Mouse (Mus musculus): ENCODE results near the gene Lats1. TPM values are rescaled to one million over a fixed set of nuclear protein-coding genes. Genes with fewer than 3 reads are reported as not detected.

Gene Lats1
- total and polyA plus RNA-seq, 3 experiments, result 5.5 to 11.5 (median 10.8) TPM

GRCm38 (mm10) chr10:7662471-7663141 is 18.4 kb upstream of the Lats1 start:
- peaks cover 4% of the 10 kb centered on the region for H3K79me2 ChIP-seq (replicated peaks; ENCODE audit: control insufficient read depth, insufficient read depth, low read length)
- H3K4me3 ChIP-seq, result peak overlapping the region; percentile 94
- peak overlapping the region; percentile 79 for H3K9ac ChIP-seq (ENCODE audit: low read depth, low read length)
- intact Hi-C loops (cut with DNase I), result loop anchor here (2.0 to 10.0 kb wide), 2 partner anchors 18 to 122 kb away; partner anchors contain the start of genes Lats1 and Pcmt1
- no peaks in the 10 kb centered on the region for H3K27me3 ChIP-seq (ENCODE audit: control insufficient read depth, insufficient read depth, low read length)
- 0 out of 2 replicates have a peak, but pooled peaks cover 3% of the 10 kb centered on the region for H3K36me3 ChIP-seq (ENCODE audit: control insufficient read depth, insufficient read depth, low read length)
- WGBS, result 1% methylated on average over 44 of the region's 44 CpGs
- TF ChIP-seq CTCF (IDR thresholded peaks at IDR 0.05) (no peak), POLR2A (IDR thresholded peaks at IDR 0.05; ENCODE audit: insufficient read depth, low read depth, low read length) (no peak), EP300 (IDR thresholded peaks at IDR 0.05; ENCODE audit: insufficient read depth, low read depth, low read length) (no peak)
- peak overlapping the region; percentile 96 for H3K27ac ChIP-seq
- no peak for DNase-seq
- H3K4me1 ChIP-seq (ENCODE audit: control insufficient read depth, insufficient read depth, low read length), result peaks cover 3% of the 10 kb centered on the region

GRCm38 (mm10) chr10:7663159-7664026 is 17.6 kb upstream of the Lats1 start:
- peaks cover 3% of the 10 kb centered on the region; the same call in 1 of the 2 replicates for H3K36me3 ChIP-seq (ENCODE audit: control insufficient read depth, insufficient read depth, low read length)
- intact Hi-C loops (cut with DNase I), result loop anchor here (2.0 to 10.0 kb wide), 2 partner anchors 17 to 121 kb away; partner anchors contain the start of genes Lats1 and Pcmt1
- no peaks in the 10 kb centered on the region for H3K27me3 ChIP-seq (ENCODE audit: control insufficient read depth, insufficient read depth, low read length)
- H3K9ac ChIP-seq (ENCODE audit: low read depth, low read length), result peak overlapping the region; percentile 93
- peaks cover 2% of the 10 kb centered on the region for H3K79me2 ChIP-seq (replicated peaks; ENCODE audit: control insufficient read depth, insufficient read depth, low read length)
- peak overlapping the region; percentile 96 for H3K27ac ChIP-seq
- TF ChIP-seq POLR2A (IDR thresholded peaks at IDR 0.05; ENCODE audit: insufficient read depth, low read depth, low read length), result peak; percentile 91
- TF ChIP-seq CTCF (IDR thresholded peaks at IDR 0.05), result peak; percentile 14; the same call in 1 of the 2 replicates
- 0 out of 2 replicates have a peak, but pooled peaks have one; percentile 31 for TF ChIP-seq EP300 (IDR thresholded peaks at IDR 0.05; ENCODE audit: insufficient read depth, low read depth, low read length)
- peaks cover 3% of the 10 kb centered on the region for H3K4me1 ChIP-seq (ENCODE audit: control insufficient read depth, insufficient read depth, low read length)
- peak; percentile 96 to 98 for DNase-seq
- WGBS, result under 1% methylated on average over 64 of the region's 64 CpGs
- peak overlapping the region; percentile 94 for H3K4me3 ChIP-seq

- Histone ChIP-seq H3K4me3 (peak overlapping the region; percentile 94), H3K79me2 (replicated peaks; ENCODE audit: control insufficient read depth, insufficient read depth, low read length) (peaks cover 2% of the 10 kb centered on the region; the same call in 1 of the 2 replicates), H3K36me3 (ENCODE audit: control insufficient read depth, insufficient read depth, low read length) (peaks cover 3% of the 10 kb centered on the region; the same call in 1 of the 2 replicates), H3K9ac (ENCODE audit: low read depth, low read length) (peak overlapping the region; percentile 93), H3K27ac (peak overlapping the region; percentile 96), H3K27me3 (ENCODE audit: control insufficient read depth, insufficient read depth, low read length) (no peaks in the 10 kb centered on the region), H3K4me1 (ENCODE audit: control insufficient read depth, insufficient read depth, low read length) (peaks cover 3% of the 10 kb centered on the region)
- WGBS, result 35% methylated on average over 6 of the region's 6 CpGs
- no peak for DNase-seq
- no peak for TF ChIP-seq EP300 (IDR thresholded peaks at IDR 0.05; ENCODE audit: insufficient read depth, low read depth, low read length)
- TF ChIP-seq CTCF (IDR thresholded peaks at IDR 0.05), result no peak
- TF ChIP-seq POLR2A (IDR thresholded peaks at IDR 0.05; ENCODE audit: insufficient read depth, low read depth, low read length), result no peak
- intact Hi-C loops (cut with DNase I), result loop anchor here (10.0 kb wide), 1 partner anchor 121 kb away; no protein-coding TSS in a partner anchor
Observed at GRCm38 (mm10) chr10:7664027-7664526, 16.9 kb upstream of the Lats1 start.

- WGBS, result 95% methylated on average over 1 of the region's 1 CpGs
- Histone ChIP-seq H3K79me2 (replicated peaks; ENCODE audit: control insufficient read depth, insufficient read depth, low read length) (no peaks in the 10 kb centered on the region), H3K9ac (ENCODE audit: low read depth, low read length) (no peak overlapping the region), H3K4me1 (ENCODE audit: control insufficient read depth, insufficient read depth, low read length) (peaks cover 3% of the 10 kb centered on the region), H3K27ac (no peak overlapping the region), H3K36me3 (ENCODE audit: control insufficient read depth, insufficient read depth, low read length) (peaks cover 3% of the 10 kb centered on the region; the same call in 1 of the 2 replicates), H3K27me3 (ENCODE audit: control insufficient read depth, insufficient read depth, low read length) (no peaks in the 10 kb centered on the region), H3K4me3 (no peak overlapping the region)
- TF ChIP-seq POLR2A (IDR thresholded peaks at IDR 0.05; ENCODE audit: insufficient read depth, low read depth, low read length) (no peak), CTCF (IDR thresholded peaks at IDR 0.05) (no peak), EP300 (IDR thresholded peaks at IDR 0.05; ENCODE audit: insufficient read depth, low read depth, low read length) (no peak)
- intact Hi-C loops (cut with DNase I), result loop anchor here (10.0 kb wide), 1 partner anchor 120 kb away; no protein-coding TSS in a partner anchor
- no peak for DNase-seq
Observed at GRCm38 (mm10) chr10:7664889-7665288, 16.1 kb upstream of the Lats1 start.

- H3K4me3 ChIP-seq, result peak within 1 kb of the TSS; percentile 87
- H3K9ac ChIP-seq (ENCODE audit: low read depth, low read length), result peak within 1 kb of the TSS; percentile 47
- H3K4me1 ChIP-seq (ENCODE audit: control insufficient read depth, insufficient read depth, low read length), result peaks cover 2% of the 10 kb centered on the region
- H3K36me3 ChIP-seq (ENCODE audit: control insufficient read depth, insufficient read depth, low read length), result peaks cover 3% of the 10 kb centered on the region; the same call in 1 of the 2 replicates
- peak within 1 kb of the TSS; percentile 62 for H3K27ac ChIP-seq
- H3K79me2 ChIP-seq (replicated peaks; ENCODE audit: control insufficient read depth, insufficient read depth, low read length), result no peaks in the 10 kb centered on the region
- intact Hi-C loops (cut with DNase I), result loop anchor here (2.0 to 10.0 kb wide), 2 partner anchors 57 to 117 kb away; partner anchors contain the start of gene Katna1
- TF ChIP-seq POLR2A (IDR thresholded peaks at IDR 0.05; ENCODE audit: insufficient read depth, low read depth, low read length) (peak; percentile 56), CTCF (IDR thresholded peaks at IDR 0.05) (0 out of 2 replicates have a peak, but pooled peaks have one; percentile 1), EP300 (IDR thresholded peaks at IDR 0.05; ENCODE audit: insufficient read depth, low read depth, low read length) (0 out of 2 replicates have a peak, but pooled peaks have one; percentile 67)
- peak; percentile 93 to 95 for DNase-seq
- WGBS, result under 1% methylated on average over 24 of the region's 24 CpGs
- no peaks in the 10 kb centered on the region for H3K27me3 ChIP-seq (ENCODE audit: control insufficient read depth, insufficient read depth, low read length)
Observed at GRCm38 (mm10) chr10:7667342-7667802, 13.6 kb upstream of the Lats1 start, which contains the start of gene Nup43. TSS of gene Nup43 (plus strand) at chr10:7667503.

All from heart, adult 2 months (tissue).